Mouse (Mus musculus) limb, embryonic 14.5 days (tissue): ENCODE measurements around the gene Fuca2. TPM values are rescaled to one million over a fixed set of nuclear protein-coding genes. Genes with fewer than 3 reads are reported as not detected.

Experiments
- ATAC-seq: fragments of 200-750 bp; cut with Nextera tagmentation; 2 replicates; pipeline ENCODE4 v1.8.0; 2017; ENCODE audit warnings: low read depth, moderate number of reproducible peaks, moderate TSS enrichment; ENCODE audit not compliant: low FRiP score
- DNase-seq: peaks from one replicate; pipeline ENCODE4 v3.0.0-alpha.2; 2015; ENCODE audit warnings: low spot score
- H3K27ac ChIP-seq: fragments of 300-500 bp; sonication (generic); replicated peaks from 2 replicates; pipeline ENCODE4 v1.5.1; 2014; ENCODE audit warnings: low read depth, mild to moderate bottlenecking, low read length, moderate library complexity, mixed read lengths
- H3K27me3 ChIP-seq: fragments of 300-500 bp; sonication (generic); 2 replicates; pipeline ENCODE4 v1.6.1; 2014; ENCODE audit warnings: low read length, mixed read lengths; ENCODE audit not compliant: control insufficient read depth, insufficient read depth
- H3K36me3 ChIP-seq: fragments of 300-500 bp; sonication (generic); 2 replicates; pipeline ENCODE4 v1.6.1; 2014; ENCODE audit warnings: mild to moderate bottlenecking, low read length, moderate library complexity, mixed read lengths; ENCODE audit not compliant: control insufficient read depth, insufficient read depth
- H3K4me1 ChIP-seq: fragments of 300-500 bp; sonication (generic); 2 replicates; pipeline ENCODE4 v1.6.1; 2014; ENCODE audit warnings: antibody characterized with exemption, low read length, mixed read lengths; ENCODE audit not compliant: control insufficient read depth, insufficient read depth
- H3K4me2 ChIP-seq: fragments of 300-500 bp; sonication (generic); replicated peaks from 2 replicates; pipeline ENCODE4 v1.6.1; 2014; ENCODE audit warnings: low read depth, mild to moderate bottlenecking, low read length, moderate library complexity; ENCODE audit not compliant: severe bottlenecking
- H3K4me3 ChIP-seq: fragments of 300-500 bp; sonication (generic); replicated peaks from 2 replicates; pipeline ENCODE4 v1.5.1; 2014; ENCODE audit warnings: low read length
- H3K9ac ChIP-seq: fragments of 300-500 bp; sonication (generic); 2 replicates; pipeline ENCODE4 v1.6.1; 2014; ENCODE audit warnings: mild to moderate bottlenecking, low read depth, low read length, moderate library complexity; ENCODE audit not compliant: severe bottlenecking
- H3K9me3 ChIP-seq: fragments of 300-500 bp; sonication (generic); 2 replicates; pipeline ENCODE4 v1.6.1; 2016; ENCODE audit warnings: low read length; ENCODE audit not compliant: control insufficient read depth
- POLR2A ChIP-seq: fragments of 200-500 bp; IDR thresholded peaks from 2 replicates; pipeline ENCODE4 v1.8.0; 2012; ENCODE audit warnings: inconsistent platforms, mild to moderate bottlenecking, moderate library complexity, borderline replicate concordance; ENCODE audit not compliant: insufficient read depth, insufficient read length; ENCODE audit errors: extremely low read depth
- WGBS: fragments of 180-500 bp; shearing (Covaris S2); extraction: QIAGEN DNeasy Blood & Tissue Kit; methylation state at CpG from one replicate; pipeline ENCODE4 v1.1.7; 2014; 5-methylcytosine and 5-hydroxymethylcytosine counted together
- polyA plus RNA-seq, 2 experiments: library from polyadenylated mRNA; depleted of rRNA in 1 of 2; stranded (reverse) in 1 of 2; unstranded in 1 of 2; fragments of >200 nt; fragmentation: Nextera tagmentation in 1 of 2; extraction: Ambion mirVana in 1 of 2; gene quantifications; 2 replicates each; pipeline versions ENCODE4 v1.2.1 to v1.2.3; 2012 to 2014

Fuca2 gene
- polyA plus RNA-seq, 2 experiments = 33.1 to 55.8 TPM

DNA sequence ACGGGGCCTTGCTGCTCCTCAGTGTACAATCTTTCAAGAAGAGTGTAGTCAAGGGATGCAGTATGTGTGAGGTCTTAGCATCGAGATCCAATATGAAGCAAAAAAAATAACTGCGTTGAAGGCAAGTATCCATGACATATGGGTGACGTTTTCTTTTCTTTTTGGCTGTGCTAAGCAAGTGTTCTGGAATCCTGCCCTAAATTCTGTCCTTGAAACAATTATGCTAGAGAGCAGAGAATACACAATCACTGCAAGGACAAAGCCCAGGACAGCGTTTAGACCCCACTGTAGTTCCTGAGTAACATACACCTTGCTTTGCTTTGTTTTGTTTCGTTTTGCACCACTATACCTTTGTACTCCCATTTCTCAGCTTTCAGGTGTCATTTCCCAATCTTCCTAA is 20.0 kb upstream of the Fuca2 start:
- DNase-seq = no peak
- WGBS = 81% methylated on average over 6 of the region's 6 CpGs

DNA sequence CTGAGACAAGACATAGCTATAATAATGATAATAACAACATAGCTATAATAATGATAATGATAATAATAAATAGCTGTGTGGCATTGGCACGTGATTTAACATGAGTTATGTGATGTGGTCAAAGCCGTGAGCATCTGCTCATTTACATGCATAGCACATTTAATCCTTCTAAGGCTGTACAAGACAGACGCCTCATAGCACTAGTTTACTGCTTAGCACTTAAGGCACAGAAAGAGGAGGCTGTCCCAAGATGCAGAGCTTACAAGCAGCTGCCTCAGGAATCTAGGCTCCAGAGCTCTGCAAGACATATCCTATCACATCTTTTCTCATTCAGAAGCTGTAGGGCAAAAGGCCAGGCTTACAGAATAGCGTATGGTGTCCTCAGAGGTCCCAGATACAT is 13.4 kb upstream of the Fuca2 start:
- DNase-seq (no peak), ATAC-seq (no peak)
- no peak overlapping the region for H3K4me2 ChIP-seq
- no peak overlapping the region for H3K4me3 ChIP-seq
- no peak overlapping the region for H3K9ac ChIP-seq
- 65% methylated on average over 4 of the region's 4 CpGs for WGBS
- no peaks in the 10 kb centered on the region for H3K27me3 ChIP-seq
- no peaks in the 10 kb centered on the region for H3K36me3 ChIP-seq
- no peak for TF ChIP-seq POLR2A
- H3K9me3 ChIP-seq = no peaks in the 10 kb centered on the region
- H3K4me1 ChIP-seq = no peaks in the 10 kb centered on the region
- H3K27ac ChIP-seq = no peak overlapping the region

More for the DNA sequence above, 20.0 kb upstream of the Fuca2 start:
- H3K4me2 ChIP-seq = no peak overlapping the region
- no peak for ATAC-seq
- TF ChIP-seq POLR2A = no peak
- H3K27me3 ChIP-seq = peaks cover 5% of the 10 kb centered on the region; the same call in 1 of the 2 replicates
- H3K9ac ChIP-seq = no peak overlapping the region
- H3K36me3 ChIP-seq = no peaks in the 10 kb centered on the region
- H3K4me3 ChIP-seq = no peak overlapping the region
- H3K9me3 ChIP-seq = no peaks in the 10 kb centered on the region
- no peaks in the 10 kb centered on the region for H3K4me1 ChIP-seq
- no peak overlapping the region for H3K27ac ChIP-seq

DNA sequence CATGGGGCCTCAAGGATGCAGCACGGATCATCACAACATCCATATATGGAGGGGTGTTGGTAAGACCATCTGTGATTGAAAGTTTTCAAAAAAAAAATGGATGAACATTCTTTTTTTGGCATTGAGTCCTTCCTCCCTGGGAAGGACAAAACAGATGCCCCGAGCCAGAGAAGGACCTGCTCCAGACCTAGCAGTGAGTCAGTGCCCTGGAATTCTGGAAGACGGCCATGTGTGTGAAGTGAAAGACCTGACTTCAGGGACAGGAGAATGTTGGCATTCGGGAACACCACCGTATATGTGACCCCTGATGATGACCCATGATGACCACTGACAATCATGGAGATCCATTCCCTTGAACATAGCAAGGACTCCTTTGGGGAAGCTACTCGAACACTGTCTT is 9.7 kb upstream of the Fuca2 start:
- H3K4me2 ChIP-seq = no peak overlapping the region
- TF ChIP-seq POLR2A = no peak
- ATAC-seq = no peak
- DNase-seq = no peak
- H3K4me1 ChIP-seq = no peaks in the 10 kb centered on the region
- H3K27me3 ChIP-seq = no peaks in the 10 kb centered on the region
- no peaks in the 10 kb centered on the region for H3K36me3 ChIP-seq
- no peaks in the 10 kb centered on the region for H3K9me3 ChIP-seq
- H3K4me3 ChIP-seq = no peak overlapping the region
- no peak overlapping the region for H3K9ac ChIP-seq
- H3K27ac ChIP-seq = no peak overlapping the region
- WGBS = 82% methylated on average over 6 of the region's 6 CpGs

DNA sequence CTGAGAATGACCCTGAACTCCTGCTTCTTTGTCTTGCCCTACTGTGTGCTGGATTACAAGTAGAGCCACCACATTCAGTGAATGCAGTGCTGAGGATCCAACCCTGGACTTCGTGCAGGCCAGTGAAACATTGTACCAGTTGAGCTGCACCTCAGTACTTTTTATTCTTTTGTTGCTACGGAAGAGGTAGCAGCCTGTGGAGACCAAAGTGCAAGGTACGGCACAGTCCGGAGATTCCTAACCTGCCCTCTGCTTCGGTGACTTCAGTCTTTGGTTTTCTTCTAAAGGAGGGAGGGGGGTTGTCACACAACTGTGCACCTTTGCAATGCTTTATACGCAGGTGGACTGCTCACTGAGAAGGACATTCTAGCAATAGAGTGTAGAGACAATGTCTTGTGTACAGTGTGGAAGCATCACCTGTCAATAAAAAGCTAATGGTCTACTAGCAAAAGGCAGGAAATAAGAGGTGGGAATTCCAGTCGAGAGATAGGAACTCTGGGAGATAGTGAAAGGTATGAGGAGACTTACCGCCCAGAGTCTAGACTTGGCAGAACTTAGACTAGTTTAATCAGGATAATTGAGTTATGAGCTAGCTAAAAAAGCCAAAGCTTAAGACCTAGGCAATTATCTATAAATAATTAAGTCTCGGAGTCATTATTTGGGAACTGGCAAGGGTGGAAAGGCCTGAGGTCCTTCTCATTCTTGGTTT is 5.2 kb upstream of the Fuca2 start:
- Histone ChIP-seq H3K9me3 (no peaks in the 10 kb centered on the region), H3K9ac (no peak overlapping the region), H3K4me2 (no peak overlapping the region), H3K4me1 (no peaks in the 10 kb centered on the region), H3K4me3 (no peak overlapping the region), H3K36me3 (no peaks in the 10 kb centered on the region), H3K27ac (no peak overlapping the region), H3K27me3 (no peaks in the 10 kb centered on the region)
- ATAC-seq (no peak), DNase-seq (no peak)
- TF ChIP-seq POLR2A = no peak
- 87% methylated on average over 9 of the region's 9 CpGs for WGBS

DNA sequence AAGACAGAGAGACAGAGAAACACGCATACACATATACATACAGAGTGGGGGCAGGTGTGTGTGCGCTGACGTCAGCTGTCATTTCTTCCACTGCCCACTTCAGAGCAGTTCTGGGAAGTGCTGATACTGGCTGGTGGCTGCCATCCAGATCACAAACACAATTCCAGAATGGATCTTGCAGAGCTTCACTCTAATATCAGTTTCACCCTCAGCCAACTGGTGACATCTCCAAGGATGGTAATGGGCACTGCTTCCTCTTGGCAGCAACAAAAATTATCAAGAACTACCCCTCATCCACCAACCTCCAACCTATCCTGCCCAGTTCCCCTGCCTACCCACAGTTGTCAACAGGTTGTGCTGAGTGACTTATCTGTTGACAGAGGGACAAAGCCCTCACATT is 3.0 kb upstream of the Fuca2 start:
- H3K36me3 ChIP-seq = no peaks in the 10 kb centered on the region
- H3K27me3 ChIP-seq = no peaks in the 10 kb centered on the region
- no peak for ATAC-seq
- TF ChIP-seq POLR2A = no peak
- no peak overlapping the region for H3K9ac ChIP-seq
- no peak overlapping the region for H3K4me2 ChIP-seq
- H3K4me1 ChIP-seq = no peaks in the 10 kb centered on the region
- H3K9me3 ChIP-seq = no peaks in the 10 kb centered on the region
- no peak overlapping the region for H3K27ac ChIP-seq
- WGBS = 82% methylated on average over 3 of the region's 3 CpGs
- no peak overlapping the region for H3K4me3 ChIP-seq
- no peak for DNase-seq
